Mouse (Mus musculus) midbrain, embryonic 12.5 days (tissue): ENCODE measurements at regions not wholly inside any gene's neighbourhood (a gene's known extent, or its start where the extent isn't known, plus 50 kb on each side); places are given as distances from the start of the nearest gene placed in this dataset. TPM values are rescaled to one million over a fixed set of nuclear protein-coding genes. Genes with fewer than 3 reads are reported as not detected.

ENCODE experiments used
- ATAC-seq: fragments of 200-750 bp; cut with Nextera tagmentation; 2 replicates; pipeline ENCODE4 v1.8.0; 2017; ENCODE audit warnings: low read depth, moderate TSS enrichment, moderate library complexity; ENCODE audit not compliant: low FRiP score
- H3K27ac ChIP-seq: fragments of 300-500 bp; sonication (generic); replicated peaks from 2 replicates; pipeline ENCODE4 v1.5.1; 2016; ENCODE audit warnings: mild to moderate bottlenecking
- H3K27me3 ChIP-seq: fragments of 300-500 bp; sonication (generic); 2 replicates; pipeline ENCODE4 v1.6.1; 2016; ENCODE audit warnings: mild to moderate bottlenecking
- H3K36me3 ChIP-seq: fragments of 300-500 bp; sonication (generic); 2 replicates; pipeline ENCODE4 v1.6.1; 2016
- H3K4me1 ChIP-seq: fragments of 300-500 bp; sonication (generic); 2 replicates; pipeline ENCODE4 v1.6.1; 2016
- H3K4me2 ChIP-seq: fragments of 300-500 bp; sonication (generic); replicated peaks from 2 replicates; pipeline ENCODE4 v1.6.1; 2016; ENCODE audit warnings: mild to moderate bottlenecking, moderate library complexity
- H3K4me3 ChIP-seq: fragments of 300-500 bp; sonication (generic); 2 replicates; pipeline ENCODE4 v1.5.1; 2016; ENCODE audit warnings: mild to moderate bottlenecking
- H3K9ac ChIP-seq: fragments of 300-500 bp; sonication (generic); replicated peaks from 2 replicates; pipeline ENCODE4 v1.6.1; 2016; ENCODE audit warnings: mild to moderate bottlenecking, moderate library complexity
- H3K9me3 ChIP-seq: fragments of 300-500 bp; sonication (generic); 2 replicates; pipeline ENCODE4 v1.6.1; 2016; ENCODE audit warnings: mild to moderate bottlenecking
- WGBS: fragments of 180-500 bp; shearing (Covaris S2); methylation state at CpG from one replicate; pipeline ENCODE4 v1.1.7; 2016; 5-methylcytosine and 5-hydroxymethylcytosine counted together
- microRNA-seq: library from miRNA; unstranded; fragments of <30 nt; microRNA quantifications from one replicate; pipeline ENCODE4, GENCODE M21; 2017

DNA sequence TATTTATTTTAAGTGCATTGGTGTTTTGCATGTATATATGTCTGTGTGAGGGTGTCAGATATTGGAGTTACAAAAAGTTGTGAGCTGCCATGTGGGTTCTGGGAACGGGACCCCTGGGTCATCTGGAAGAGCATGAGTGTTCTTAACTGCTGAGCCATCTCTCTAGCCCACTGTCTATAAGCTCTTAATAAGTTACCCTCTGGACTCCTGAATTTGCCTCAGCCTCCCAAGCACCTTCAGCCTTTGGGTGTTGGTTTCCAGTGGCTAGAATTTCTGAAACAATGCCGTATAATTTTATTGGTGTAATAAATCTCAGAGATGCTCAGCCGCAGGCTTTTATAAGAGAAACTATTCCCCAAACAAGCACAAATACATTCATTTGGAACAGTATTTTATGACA, 75.0 kb downstream of the Nat3 start:
- Histone ChIP-seq H3K9ac (no peak overlapping the region), H3K4me2 (no peak overlapping the region), H3K4me1 (no peaks in the 10 kb centered on the region), H3K4me3 (no peak overlapping the region), H3K36me3 (no peaks in the 10 kb centered on the region), H3K9me3 (no peaks in the 10 kb centered on the region), H3K27me3 (no peaks in the 10 kb centered on the region), H3K27ac (no peak overlapping the region)
- no peak for ATAC-seq
- 97% methylated on average over 3 of the region's 3 CpGs for WGBS

DNA sequence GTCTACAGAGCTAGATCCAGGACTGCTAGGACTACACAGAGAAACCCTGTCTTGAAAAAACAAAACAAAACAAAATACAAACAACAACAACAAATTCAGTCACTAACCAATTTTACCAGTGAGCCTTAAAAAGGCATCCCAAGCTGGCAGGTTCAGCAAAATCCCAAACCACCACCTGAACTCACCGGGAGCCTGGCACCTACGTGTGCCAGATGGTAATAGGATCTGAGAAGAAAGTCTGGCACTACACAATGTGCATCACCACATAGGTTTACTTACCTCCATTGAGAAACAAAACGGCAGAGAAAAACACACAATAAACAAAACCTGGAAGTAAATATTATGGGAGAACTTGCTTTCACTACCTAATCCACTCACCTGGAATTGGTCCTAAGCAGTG, 98.6 kb downstream of the Nat3 start:
- no peak overlapping the region for H3K4me2 ChIP-seq
- no peak for ATAC-seq
- H3K4me3 ChIP-seq = no peak overlapping the region
- no peaks in the 10 kb centered on the region for H3K27me3 ChIP-seq
- H3K4me1 ChIP-seq = no peaks in the 10 kb centered on the region
- 90% methylated on average over 3 of the region's 3 CpGs for WGBS
- no peaks in the 10 kb centered on the region for H3K36me3 ChIP-seq
- H3K9me3 ChIP-seq = no peaks in the 10 kb centered on the region
- no peak overlapping the region for H3K9ac ChIP-seq
- no peak overlapping the region for H3K27ac ChIP-seq

DNA sequence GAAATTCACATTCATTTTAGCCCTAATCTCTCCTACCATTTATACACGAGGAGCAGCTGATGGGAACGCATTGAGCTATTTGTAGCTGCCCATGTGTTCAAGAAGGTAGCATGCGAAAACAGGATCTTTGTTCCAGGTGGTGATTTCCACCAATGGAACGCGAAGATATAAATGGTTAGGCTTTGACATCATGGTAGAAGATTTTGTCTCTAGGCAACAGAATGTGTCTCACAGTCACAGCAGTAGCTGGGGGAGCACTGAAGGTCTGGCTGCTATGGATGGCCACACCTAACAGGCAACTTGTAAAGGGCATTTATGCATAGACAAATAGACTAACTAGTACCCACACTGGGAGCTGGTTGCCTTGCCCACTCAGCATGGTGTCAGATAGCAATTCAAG, 108.0 kb downstream of the Nat3 start:
- Histone ChIP-seq H3K4me2 (no peak overlapping the region), H3K4me3 (no peak overlapping the region), H3K36me3 (no peaks in the 10 kb centered on the region), H3K9ac (no peak overlapping the region), H3K27ac (no peak overlapping the region), H3K4me1 (no peaks in the 10 kb centered on the region), H3K9me3 (no peaks in the 10 kb centered on the region), H3K27me3 (no peaks in the 10 kb centered on the region)
- ATAC-seq = no peak
- whole genome bisulfite sequencing = 88% methylated on average over 5 of the region's 5 CpGs

DNA sequence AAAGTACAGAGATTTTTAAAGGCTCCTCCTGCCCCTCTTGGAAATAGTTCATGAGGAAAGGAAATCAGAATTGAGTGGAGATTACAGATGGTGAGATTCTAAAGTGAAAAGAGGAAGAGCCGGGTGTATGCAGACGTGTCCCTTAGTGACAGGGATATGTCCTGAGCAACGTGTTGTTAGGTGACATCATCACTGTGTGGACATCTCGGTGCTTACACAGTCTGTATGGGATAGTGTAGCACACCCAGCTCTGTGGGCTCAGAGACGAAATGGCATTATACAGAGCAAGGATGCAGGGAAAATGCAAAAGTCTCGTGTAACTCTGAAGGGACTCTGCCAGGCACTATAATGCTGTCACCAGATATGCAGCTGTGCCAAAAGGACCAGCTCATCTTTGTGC, 108.6 kb downstream of the Nat3 start:
- no peaks in the 10 kb centered on the region for H3K36me3 ChIP-seq
- 79% methylated on average over 6 of the region's 6 CpGs for WGBS
- peak; percentile 49; the same call in 1 of the 2 replicates for ATAC-seq

More for the DNA sequence above, 108.6 kb downstream of the Nat3 start:
- Histone ChIP-seq H3K9ac (no peak overlapping the region), H3K4me3 (no peak overlapping the region), H3K4me2 (no peak overlapping the region), H3K4me1 (no peaks in the 10 kb centered on the region), H3K27me3 (no peaks in the 10 kb centered on the region), H3K27ac (no peak overlapping the region), H3K9me3 (no peaks in the 10 kb centered on the region)

Small RNAs in the stretch of these regions (microRNA-seq; reads per million reads assigned to microRNA genes)
- not detected for gene Gm44391
